Mouse (Mus musculus): ENCODE measurements around the gene Cpe.

Gene Cpe

GRCm38 (mm10) chr8:64692651-64693201, at the start of gene Cpe:
Gene Cpe (minus strand): TSS chr8:64693054.
- peak; percentile 82 for DNase-seq (ENCODE audit: low spot score)

GRCm38 (mm10) chr8:64740547-64741211, 47.8 kb upstream of the Cpe start:
- no peak for DNase-seq (ENCODE audit: low spot score)

- no peak for DNase-seq (ENCODE audit: low spot score)
These were observed 46.1 kb upstream of the Cpe start for GRCm38 (mm10) chr8:64738916-64739315.

- no peak for DNase-seq (ENCODE audit: low spot score)
These were observed 44.0 kb upstream of the Cpe start for GRCm38 (mm10) chr8:64736767-64737323.

- DNase-seq (ENCODE audit: low spot score): peak; percentile 50
These were observed 42.3 kb upstream of the Cpe start for GRCm38 (mm10) chr8:64735161-64735560.

GRCm38 (mm10) chr8:64733271-64733943, 40.6 kb upstream of the Cpe start, which contains the start of gene Msmo1:
Gene Msmo1 (minus strand): TSS chr8:64733792.
- peak; percentile 98 for DNase-seq (ENCODE audit: low spot score)

- DNase-seq (ENCODE audit: low spot score): no peak
These were observed 39.7 kb upstream of the Cpe start for GRCm38 (mm10) chr8:64732596-64732995.

GRCm38 (mm10) chr8:64728156-64728555, 35.3 kb upstream of the Cpe start:
- no peak for DNase-seq (ENCODE audit: low spot score)

GRCm38 (mm10) chr8:64726190-64726695, 33.4 kb upstream of the Cpe start:
- no peak for DNase-seq (ENCODE audit: low spot score)

GRCm38 (mm10) chr8:64723206-64723605, 30.4 kb upstream of the Cpe start:
- no peak for DNase-seq (ENCODE audit: low spot score)

GRCm38 (mm10) chr8:64717868-64718267, 25.0 kb upstream of the Cpe start:
- DNase-seq (ENCODE audit: low spot score): no peak

GRCm38 (mm10) chr8:64712499-64712898, 19.6 kb upstream of the Cpe start:
- no peak for DNase-seq (ENCODE audit: low spot score)

- no peak for DNase-seq (ENCODE audit: low spot score)
These were observed 18.7 kb upstream of the Cpe start for GRCm38 (mm10) chr8:64711544-64711943.

- DNase-seq (ENCODE audit: low spot score): no peak
These were observed 14.6 kb upstream of the Cpe start for GRCm38 (mm10) chr8:64707481-64707880.

GRCm38 (mm10) chr8:64703191-64703590, 10.3 kb upstream of the Cpe start:
- no peak for DNase-seq (ENCODE audit: low spot score)

GRCm38 (mm10) chr8:64691591-64692401, 1.1 kb downstream of the Cpe start:
- no peak for DNase-seq (ENCODE audit: low spot score)

GRCm38 (mm10) chr8:64690845-64691244, 2.0 kb downstream of the Cpe start:
- no peak for DNase-seq (ENCODE audit: low spot score)

GRCm38 (mm10) chr8:64690306-64690705, 2.5 kb downstream of the Cpe start:
- no peak for DNase-seq (ENCODE audit: low spot score)

GRCm38 (mm10) chr8:64688741-64689140, 4.1 kb downstream of the Cpe start:
- DNase-seq (ENCODE audit: low spot score): no peak

- no peak for DNase-seq (ENCODE audit: low spot score)
These were observed 4.7 kb downstream of the Cpe start for GRCm38 (mm10) chr8:64688161-64688560.

- no peak for DNase-seq (ENCODE audit: low spot score)
These were observed 10.4 kb downstream of the Cpe start for GRCm38 (mm10) chr8:64682501-64682900.

GRCm38 (mm10) chr8:64676381-64676780, 16.5 kb downstream of the Cpe start:
- no peak for DNase-seq (ENCODE audit: low spot score)
